Mouse (Mus musculus) intestine, embryonic 15.5 days (tissue): ENCODE results near the gene E2f4. TPM values are rescaled to one million over a fixed set of nuclear protein-coding genes. Genes with fewer than 3 reads are reported as not detected.

Experiments
- ATAC-seq: fragments of 200-750 bp; cut with Nextera tagmentation; 2 replicates; pipeline ENCODE4 v1.8.0; 2017; ENCODE audit warnings: moderate TSS enrichment, moderate library complexity
- H3K27ac ChIP-seq: fragments of 300-500 bp; sonication (generic); 2 replicates; pipeline ENCODE4 v1.5.1; 2015; ENCODE audit warnings: mild to moderate bottlenecking, inconsistent platforms
- H3K27me3 ChIP-seq: fragments of 300-500 bp; sonication (generic); replicated peaks from 2 replicates; pipeline ENCODE4 v1.6.1; 2015; ENCODE audit warnings: inconsistent platforms
- H3K36me3 ChIP-seq: fragments of 300-500 bp; sonication (generic); 2 replicates; pipeline ENCODE4 v1.6.1; 2015; ENCODE audit warnings: inconsistent platforms
- H3K4me1 ChIP-seq: fragments of 300-500 bp; sonication (generic); replicated peaks from 2 replicates; pipeline ENCODE4 v1.6.1; 2015; ENCODE audit warnings: inconsistent platforms
- H3K4me2 ChIP-seq: fragments of 300-500 bp; sonication (generic); replicated peaks from 2 replicates; pipeline ENCODE4 v1.6.1; 2015; ENCODE audit warnings: mild to moderate bottlenecking, inconsistent platforms
- H3K4me3 ChIP-seq: fragments of 300-500 bp; sonication (generic); replicated peaks from 2 replicates; pipeline ENCODE4 v1.5.1; 2015; ENCODE audit warnings: inconsistent platforms
- H3K9ac ChIP-seq: fragments of 300-500 bp; sonication (generic); 2 replicates; pipeline ENCODE4 v1.6.1; 2015; ENCODE audit warnings: inconsistent platforms
- H3K9me3 ChIP-seq: fragments of 300-500 bp; sonication (generic); 2 replicates; pipeline ENCODE4 v1.6.1; 2016; ENCODE audit warnings: inconsistent platforms
- WGBS: fragments of 180-500 bp; shearing (Covaris S2); methylation state at CpG from one replicate; pipeline ENCODE4 v1.1.7; 2015; 5-methylcytosine and 5-hydroxymethylcytosine counted together
- polyA plus RNA-seq: library from polyadenylated mRNA; unstranded; fragments of >200 nt; fragmentation: Nextera tagmentation; extraction: Ambion mirVana; gene quantifications from 2 replicates; pipeline ENCODE4 v1.2.1, GENCODE M21; 2015

Gene E2f4
- 84.9 and 90.4 TPM in 2 replicates for polyA plus RNA-seq

- H3K9me3 ChIP-seq, result no peaks in the 10 kb centered on the region
- H3K4me1 ChIP-seq, result peaks cover 13% of the 10 kb centered on the region
- no peaks in the 10 kb centered on the region for H3K27me3 ChIP-seq
- peak within 1 kb of the TSS; percentile 54 for H3K27ac ChIP-seq
- H3K9ac ChIP-seq, result peak within 1 kb of the TSS; percentile 85
- WGBS, result under 1% methylated on average over 58 of the region's 58 CpGs
- peaks cover 24% of the 10 kb centered on the region for H3K36me3 ChIP-seq
- ATAC-seq, result peak; percentile 93
- peak within 1 kb of the TSS; percentile 85 for H3K4me2 ChIP-seq
- peak within 1 kb of the TSS; percentile 92 for H3K4me3 ChIP-seq
Measured at GRCm38 (mm10) chr8:105297511-105298192, at the start of gene E2f4. Gene E2f4, plus strand, starts transcription at chr8:105297663.

DNA sequence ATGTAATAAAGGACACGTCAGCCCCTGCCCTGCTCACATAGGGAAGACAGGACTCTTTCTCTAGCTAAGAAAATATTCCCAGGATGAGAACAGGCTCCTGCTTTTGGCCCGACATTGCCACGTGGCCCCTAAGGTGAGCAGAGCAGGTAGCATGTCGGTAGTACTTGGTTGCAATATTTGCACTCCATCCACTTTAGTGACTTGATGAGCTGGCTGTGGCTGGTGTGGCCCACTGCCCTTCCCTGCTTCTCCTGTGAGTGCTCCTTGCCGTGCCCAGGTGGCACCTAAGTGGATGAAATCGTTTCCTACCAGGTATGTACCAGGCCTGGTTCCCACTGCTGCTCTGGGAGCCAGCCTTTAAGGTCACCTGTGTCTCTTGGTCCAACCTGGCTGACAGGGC lies 45.5 kb upstream of the E2f4 start:
- H3K9me3 ChIP-seq, result no peaks in the 10 kb centered on the region
- no peak overlapping the region for H3K4me3 ChIP-seq
- H3K9ac ChIP-seq, result no peak overlapping the region
- peaks cover 22% of the 10 kb centered on the region for H3K4me1 ChIP-seq
- no peak for ATAC-seq
- H3K27ac ChIP-seq, result no peak overlapping the region
- WGBS, result 93% methylated on average over 6 of the region's 6 CpGs
- H3K36me3 ChIP-seq, result peaks cover 32% of the 10 kb centered on the region
- H3K4me2 ChIP-seq, result no peak overlapping the region
- H3K27me3 ChIP-seq, result no peaks in the 10 kb centered on the region

DNA sequence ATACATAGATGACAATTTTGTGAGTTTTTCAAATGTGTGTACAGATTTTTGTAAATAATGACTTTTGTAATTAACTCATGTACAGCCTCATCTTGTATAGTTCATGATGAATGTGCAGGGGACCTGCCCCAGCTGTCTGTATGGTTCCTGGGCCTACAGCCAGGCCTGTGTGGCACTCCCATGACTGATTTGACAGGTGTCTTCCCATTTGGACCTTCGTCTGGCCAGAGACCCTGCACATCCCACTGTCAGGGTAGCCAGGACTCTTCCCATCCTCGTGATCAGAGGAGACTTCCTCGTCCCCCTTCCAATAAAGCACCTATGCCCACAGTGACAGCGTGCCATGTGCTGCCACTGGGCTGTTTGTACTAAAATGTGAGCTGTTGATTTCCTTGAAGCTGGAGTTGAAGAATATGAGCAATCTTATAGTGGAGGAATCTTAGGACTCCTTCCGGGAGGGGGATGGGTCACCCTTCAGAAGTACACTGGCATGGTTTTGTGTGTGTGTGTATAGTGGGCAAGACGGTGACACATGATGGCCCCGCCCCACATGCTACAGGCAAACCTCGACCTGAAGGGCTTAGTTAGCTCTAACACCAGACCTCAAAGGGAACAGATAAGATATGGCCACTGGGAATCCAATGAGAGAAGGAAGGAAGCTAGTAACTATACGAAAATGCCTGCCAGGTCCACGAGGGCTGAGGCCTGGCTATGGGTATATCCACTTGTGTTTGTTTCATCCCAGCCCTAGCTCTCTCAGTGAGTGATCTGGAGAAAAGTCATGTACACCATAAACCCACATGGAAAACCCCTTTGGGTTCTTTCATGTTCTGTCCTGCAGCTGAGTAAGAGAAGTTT lies 44.6 kb upstream of the E2f4 start:
- Histone ChIP-seq H3K27ac (no peak overlapping the region), H3K36me3 (peaks cover 29% of the 10 kb centered on the region), H3K9ac (no peak overlapping the region), H3K27me3 (no peaks in the 10 kb centered on the region), H3K9me3 (no peaks in the 10 kb centered on the region), H3K4me3 (no peak overlapping the region), H3K4me2 (no peak overlapping the region), H3K4me1 (peaks cover 22% of the 10 kb centered on the region)
- WGBS, result 81% methylated on average over 10 of the region's 10 CpGs
- ATAC-seq, result no peak

DNA sequence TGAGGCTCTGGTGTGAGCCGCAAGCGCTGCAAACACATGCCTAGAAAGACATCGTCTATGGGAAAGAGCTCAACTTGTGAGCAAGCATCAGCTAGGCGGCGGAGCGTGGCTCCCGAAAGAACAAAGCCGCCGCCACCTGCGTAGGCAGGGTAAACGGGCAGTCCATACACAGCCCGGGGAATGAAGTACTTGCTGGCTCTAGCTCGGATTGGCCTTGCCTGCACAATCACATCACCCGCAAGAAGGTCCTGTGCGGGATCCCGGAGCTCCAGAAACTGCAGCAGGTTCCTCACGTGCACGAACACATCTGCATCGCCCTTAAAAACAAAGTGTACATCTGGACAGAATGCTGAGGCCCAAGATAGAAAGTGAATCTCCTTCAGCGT lies 43.7 kb upstream of the E2f4 start:
- peaks cover 27% of the 10 kb centered on the region for H3K36me3 ChIP-seq
- peaks cover 22% of the 10 kb centered on the region for H3K4me1 ChIP-seq
- peak overlapping the region; percentile 61 for H3K4me3 ChIP-seq
- peaks cover 5% of the 10 kb centered on the region; the same call in 1 of the 2 replicates for H3K27me3 ChIP-seq
- WGBS, result 44% methylated on average over 20 of the region's 20 CpGs
- peak overlapping the region; percentile 71 for H3K9ac ChIP-seq
- ATAC-seq, result peak; percentile 19
- H3K9me3 ChIP-seq, result no peaks in the 10 kb centered on the region
- peak overlapping the region; percentile 99 for H3K4me2 ChIP-seq
- peak overlapping the region; percentile 86; the same call in 1 of the 2 replicates for H3K27ac ChIP-seq

- H3K36me3 ChIP-seq, result peaks cover 21% of the 10 kb centered on the region
- H3K4me3 ChIP-seq, result peak overlapping the region; percentile 61
- H3K27me3 ChIP-seq, result peaks cover 11% of the 10 kb centered on the region
- peak overlapping the region; percentile 99 for H3K4me2 ChIP-seq
- peak overlapping the region; percentile 71 for H3K9ac ChIP-seq
- H3K4me1 ChIP-seq, result peaks cover 27% of the 10 kb centered on the region
- H3K27ac ChIP-seq, result peak overlapping the region; percentile 86
- peak; percentile 92 for ATAC-seq
- H3K9me3 ChIP-seq, result no peaks in the 10 kb centered on the region
- under 1% methylated on average over 73 of the region's 74 CpGs for WGBS
Measured at GRCm38 (mm10) chr8:105254152-105254965, 43.1 kb upstream of the E2f4 start.

- Histone ChIP-seq H3K4me2 (peak within 1 kb of the TSS; percentile 99), H3K27ac (peak within 1 kb of the TSS; percentile 86), H3K9me3 (no peaks in the 10 kb centered on the region), H3K9ac (peak within 1 kb of the TSS; percentile 71), H3K4me1 (peaks cover 33% of the 10 kb centered on the region), H3K27me3 (peaks cover 13% of the 10 kb centered on the region), H3K36me3 (peaks cover 15% of the 10 kb centered on the region), H3K4me3 (peak within 1 kb of the TSS; percentile 61)
- peak; percentile 76 for ATAC-seq
- 2% methylated on average over 14 of the region's 14 CpGs for WGBS
Measured at GRCm38 (mm10) chr8:105254966-105255350, 42.5 kb upstream of the E2f4 start, which contains the start of gene B3gnt9. Gene B3gnt9, minus strand, starts transcription at chr8:105255153.

- peaks cover 16% of the 10 kb centered on the region for H3K27me3 ChIP-seq
- 81% methylated on average over 7 of the region's 7 CpGs for WGBS
- ATAC-seq, result no peak
- no peaks in the 10 kb centered on the region for H3K9me3 ChIP-seq
- H3K27ac ChIP-seq, result no peak overlapping the region
- H3K4me3 ChIP-seq, result no peak overlapping the region
- H3K9ac ChIP-seq, result no peak overlapping the region
- peaks cover 35% of the 10 kb centered on the region for H3K4me1 ChIP-seq
- peaks cover 5% of the 10 kb centered on the region; the same call in 1 of the 2 replicates for H3K36me3 ChIP-seq
- no peak overlapping the region for H3K4me2 ChIP-seq
Measured at GRCm38 (mm10) chr8:105257318-105258114, 39.9 kb upstream of the E2f4 start.

GRCm38 (mm10) chr8:105258911-105259720 lies 38.3 kb upstream of the E2f4 start:
- no peak overlapping the region for H3K27ac ChIP-seq

GRCm38 (mm10) chr8:105259721-105260320 lies 37.6 kb upstream of the E2f4 start:
- peak overlapping the region; percentile 34 for H3K9ac ChIP-seq
- peak overlapping the region; percentile 33 for H3K4me3 ChIP-seq
- 5% methylated on average over 30 of the region's 30 CpGs for WGBS
- H3K27me3 ChIP-seq, result peaks cover 16% of the 10 kb centered on the region
- no peak overlapping the region for H3K27ac ChIP-seq
- peak overlapping the region; percentile 82 for H3K4me2 ChIP-seq
- H3K9me3 ChIP-seq, result no peaks in the 10 kb centered on the region
- peaks cover 25% of the 10 kb centered on the region for H3K4me1 ChIP-seq
- peak; percentile 55 for ATAC-seq
- no peaks in the 10 kb centered on the region for H3K36me3 ChIP-seq

More at GRCm38 (mm10) chr8:105258911-105259720, 38.3 kb upstream of the E2f4 start:
- peak; percentile 9 for ATAC-seq
- Histone ChIP-seq H3K4me2 (peak overlapping the region; percentile 82), H3K4me1 (peaks cover 29% of the 10 kb centered on the region), H3K9ac (peak overlapping the region; percentile 34), H3K4me3 (peak overlapping the region; percentile 33), H3K27me3 (peaks cover 16% of the 10 kb centered on the region), H3K36me3 (no peaks in the 10 kb centered on the region), H3K9me3 (no peaks in the 10 kb centered on the region)
- 13% methylated on average over 55 of the region's 55 CpGs for WGBS

- H3K4me1 ChIP-seq, result peaks cover 21% of the 10 kb centered on the region
- 72% methylated on average over 7 of the region's 7 CpGs for WGBS
- H3K9me3 ChIP-seq, result no peaks in the 10 kb centered on the region
- no peak overlapping the region for H3K9ac ChIP-seq
- no peaks in the 10 kb centered on the region for H3K36me3 ChIP-seq
- peaks cover 16% of the 10 kb centered on the region for H3K27me3 ChIP-seq
- ATAC-seq, result no peak
- peak overlapping the region; percentile 82; the same call in 1 of the 2 replicates for H3K4me2 ChIP-seq
- no peak overlapping the region for H3K4me3 ChIP-seq
- H3K27ac ChIP-seq, result no peak overlapping the region
Measured at GRCm38 (mm10) chr8:105260371-105261099, 36.9 kb upstream of the E2f4 start.
